Mouse (Mus musculus): ENCODE measurements around the gene Spin1.

Spin1 gene

DNA sequence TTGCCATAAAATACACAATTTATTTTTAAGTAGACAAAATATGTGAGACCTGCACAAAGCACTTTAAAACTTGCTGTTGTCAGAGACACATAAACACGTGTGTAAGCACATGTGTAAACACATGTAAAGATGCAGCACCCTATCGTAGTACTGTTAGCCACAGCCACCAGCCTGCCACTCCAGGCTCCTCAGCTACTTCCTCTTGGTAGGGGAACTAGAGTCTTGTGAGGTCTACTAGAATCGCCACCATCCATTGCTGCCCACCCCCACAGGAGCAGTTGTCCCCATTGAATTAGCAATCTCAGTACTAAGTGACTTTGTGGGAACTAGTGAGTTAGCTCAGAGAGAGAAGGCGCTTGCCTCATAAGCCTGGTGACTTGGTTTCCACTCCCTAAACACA, 35.6 kb downstream of the Spin1 start:
- DNase-seq (ENCODE audit: low read depth, low spot score), result no peak

DNA sequence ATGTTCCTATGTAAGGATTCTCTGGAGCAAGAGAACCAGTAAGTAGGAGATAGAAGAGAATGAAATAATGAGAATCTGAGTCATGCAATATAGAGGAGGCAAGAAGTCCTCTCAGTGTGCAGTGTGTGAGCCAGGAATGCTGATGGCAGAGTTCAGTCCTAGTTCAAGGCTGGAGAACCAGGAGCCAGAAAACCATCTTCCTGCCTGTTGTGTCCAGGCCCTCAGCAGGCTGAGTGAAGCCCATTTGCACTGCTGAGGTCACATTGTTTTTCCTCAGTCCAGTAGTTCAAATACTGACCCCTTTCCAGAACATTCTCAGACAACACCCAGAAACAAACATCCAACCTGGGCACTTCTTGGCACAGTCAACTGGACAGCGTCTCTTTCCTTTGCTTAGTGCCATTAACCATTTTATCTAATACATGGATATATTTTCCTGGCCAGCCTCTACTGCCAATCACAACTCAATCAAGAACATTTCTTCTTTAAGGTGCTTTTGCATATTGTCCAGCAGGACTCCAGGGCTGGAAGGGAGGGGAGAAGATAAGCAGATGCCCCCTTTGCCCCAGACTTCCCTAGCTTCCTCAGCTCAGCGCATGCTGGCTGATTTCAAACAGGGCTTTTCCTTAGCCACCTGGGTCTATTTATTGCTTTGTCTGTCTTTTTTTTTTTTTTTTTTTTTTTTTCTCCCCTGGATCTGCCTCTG, 36.5 kb downstream of the Spin1 start:
- DNase-seq (ENCODE audit: low read depth, low spot score), result no peak

DNA sequence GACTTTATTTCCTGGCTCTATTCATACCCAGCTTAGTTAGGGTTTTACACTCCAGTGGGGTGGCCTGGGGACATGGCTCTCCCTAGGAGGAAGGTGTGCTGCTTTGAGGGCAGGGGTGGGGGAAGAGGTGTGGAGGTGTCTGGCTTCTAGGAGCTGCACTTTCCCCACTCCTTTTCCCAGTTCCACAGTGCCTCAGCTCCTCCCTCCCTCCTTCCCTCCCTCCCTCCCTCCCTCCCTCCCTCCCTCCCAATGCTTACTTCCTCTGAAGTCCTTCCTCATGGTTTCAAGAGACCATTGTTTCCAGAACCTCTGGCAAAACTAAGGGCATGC, 37.0 kb downstream of the Spin1 start:
- DNase-seq (ENCODE audit: low read depth, low spot score), result no peak

DNA sequence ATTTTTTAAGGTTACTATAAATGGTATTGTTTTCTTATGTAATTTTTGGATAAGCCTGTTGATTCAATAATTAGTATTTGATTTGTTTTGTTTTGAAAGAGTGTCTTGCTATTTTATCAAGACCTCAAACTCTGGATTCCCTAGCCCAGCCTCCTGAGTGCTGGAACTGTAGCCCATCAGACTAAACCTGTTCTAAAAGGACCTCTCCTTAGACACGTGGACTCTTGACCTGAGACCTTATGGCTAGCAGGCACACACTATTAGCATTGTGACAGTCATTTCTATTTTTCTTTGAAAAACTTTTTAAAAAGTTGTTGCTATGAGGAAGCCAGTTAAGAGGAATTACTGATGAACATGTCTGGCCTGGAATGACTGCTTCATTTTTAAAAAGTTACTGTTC, 46.4 kb downstream of the Spin1 start:
- no peak for DNase-seq (ENCODE audit: low read depth, low spot score)

DNA sequence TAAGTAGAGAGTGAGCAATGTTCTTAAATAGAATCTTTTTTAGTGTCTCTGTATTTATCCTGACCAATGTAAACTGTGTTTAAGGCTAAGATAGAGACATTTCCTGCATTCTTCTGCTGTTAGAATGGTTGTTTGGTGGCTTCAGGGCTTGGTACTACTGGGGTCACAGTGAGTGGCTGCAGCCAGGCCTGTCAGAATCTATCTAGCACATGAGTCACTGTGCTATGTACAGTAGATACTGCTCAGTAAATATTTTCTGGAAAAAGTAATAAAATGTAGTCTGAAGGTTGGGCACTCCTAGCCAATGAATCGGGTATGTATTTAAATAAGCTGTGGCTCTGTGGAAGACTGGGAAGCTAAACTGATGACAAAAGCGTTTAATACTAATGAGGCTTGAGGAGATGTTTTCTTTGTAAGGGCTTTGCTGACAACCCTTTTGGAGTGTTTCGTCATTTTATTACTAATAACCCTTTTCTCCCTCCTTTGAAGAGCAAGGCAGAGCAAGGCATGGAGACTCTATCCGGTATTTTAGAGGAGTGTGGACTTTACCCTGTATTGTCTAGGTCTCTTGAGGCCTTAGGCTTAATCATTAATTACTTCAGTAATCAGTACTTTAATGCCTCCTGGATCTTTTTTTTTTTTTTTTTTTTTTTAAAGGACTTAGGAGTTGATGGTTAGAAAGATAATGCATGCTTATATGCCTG, 52.4 kb downstream of the Spin1 start:
- DNase-seq (ENCODE audit: low read depth, low spot score), result no peak

DNA sequence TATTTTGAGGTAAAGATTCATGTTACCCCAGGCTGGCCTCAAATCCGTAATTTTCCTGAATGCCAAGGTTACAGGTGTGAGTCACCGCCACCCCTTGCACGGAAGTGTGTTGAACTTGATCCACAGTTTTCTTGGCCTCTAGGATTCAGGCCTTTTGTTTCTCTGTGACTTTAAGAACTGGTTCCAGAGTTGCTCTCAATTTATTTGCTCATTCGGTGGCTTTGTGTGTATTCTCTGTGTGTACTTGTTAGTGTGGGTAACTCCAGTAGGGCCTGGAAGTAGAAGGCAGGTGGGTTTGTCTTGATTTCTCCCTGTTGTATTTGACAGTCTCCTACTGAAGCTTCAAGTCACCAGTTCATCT, 53.0 kb downstream of the Spin1 start:
- no peak for DNase-seq (ENCODE audit: low read depth, low spot score)

DNA sequence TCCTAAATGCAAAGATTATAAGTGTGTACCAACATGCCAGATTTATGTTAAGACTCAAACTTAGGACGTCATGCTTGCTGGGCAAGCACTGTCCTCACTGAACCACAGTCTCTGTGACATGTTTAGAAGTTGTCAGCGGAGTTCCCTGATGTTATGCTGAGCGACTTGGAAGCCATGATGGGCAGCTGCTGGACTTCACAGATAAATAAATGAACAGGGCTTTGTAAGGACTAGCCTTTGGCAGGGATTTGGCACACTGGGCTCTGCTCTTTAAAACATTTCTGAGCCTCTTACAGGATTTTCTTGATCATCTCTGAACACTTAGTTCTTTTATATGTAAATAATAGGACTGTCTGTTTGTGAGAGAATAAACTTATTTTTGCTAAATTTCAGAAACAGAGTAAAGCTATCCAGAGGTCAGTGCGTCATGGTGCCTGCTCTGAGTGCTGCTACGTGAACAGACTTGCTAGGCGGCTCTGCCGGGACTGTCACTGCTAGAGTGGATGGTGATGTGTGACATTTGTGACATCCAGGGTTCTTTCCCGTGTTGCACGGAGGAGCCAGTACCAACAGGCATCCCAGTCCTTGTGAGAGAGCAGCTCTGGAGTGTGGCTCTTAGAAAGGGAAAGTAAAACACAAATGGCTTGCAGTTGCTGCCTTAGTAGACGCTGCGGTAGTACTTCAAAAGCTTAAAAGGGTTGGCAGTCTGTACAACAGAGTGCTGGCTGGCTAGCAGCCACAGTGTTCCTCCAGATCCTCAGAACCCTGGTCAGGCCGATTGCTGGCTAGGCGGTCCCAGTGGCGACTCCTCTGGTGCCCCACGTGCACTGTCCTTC, 54.7 kb downstream of the Spin1 start:
- no peak for DNase-seq (ENCODE audit: low read depth, low spot score)

DNA sequence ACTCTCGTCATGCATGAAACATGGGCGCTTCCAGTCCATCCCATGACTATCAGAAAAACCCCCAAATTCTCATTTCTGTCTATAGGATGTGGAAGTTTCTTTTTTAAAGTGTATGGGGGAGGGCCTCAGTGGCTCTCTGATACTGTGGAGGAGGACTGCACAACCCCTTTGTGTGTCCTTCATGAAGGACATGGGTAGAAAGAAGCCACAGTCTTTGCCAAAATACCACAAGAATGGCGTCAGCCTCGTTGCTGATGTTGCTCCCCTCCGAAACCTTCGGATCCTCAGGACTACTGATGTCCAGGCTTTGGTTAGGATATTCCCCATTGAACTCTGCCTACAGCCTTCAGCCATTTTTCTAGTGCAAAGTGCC, 55.3 kb downstream of the Spin1 start:
- DNase-seq (ENCODE audit: low read depth, low spot score), result no peak

DNA sequence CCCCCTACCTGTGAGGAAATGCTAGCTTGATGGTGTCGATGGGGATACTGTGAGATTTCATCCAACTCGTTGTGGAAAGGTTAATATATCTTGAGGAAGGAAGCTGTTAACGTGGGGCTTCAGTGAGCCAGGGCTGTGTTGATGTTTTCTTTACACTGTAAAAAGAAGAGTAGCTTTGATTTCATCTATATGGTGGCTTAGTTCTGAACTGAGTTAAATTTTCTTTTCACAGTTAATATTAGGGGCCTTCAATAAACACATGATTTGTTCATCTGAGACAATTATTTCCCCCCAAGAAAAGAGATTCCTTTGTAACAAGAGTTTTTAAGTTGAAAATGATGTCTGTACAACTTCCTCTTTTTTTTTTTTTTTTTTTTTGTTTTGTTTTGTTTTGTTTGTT, 56.6 kb downstream of the Spin1 start:
- DNase-seq (ENCODE audit: low read depth, low spot score), result no peak

DNA sequence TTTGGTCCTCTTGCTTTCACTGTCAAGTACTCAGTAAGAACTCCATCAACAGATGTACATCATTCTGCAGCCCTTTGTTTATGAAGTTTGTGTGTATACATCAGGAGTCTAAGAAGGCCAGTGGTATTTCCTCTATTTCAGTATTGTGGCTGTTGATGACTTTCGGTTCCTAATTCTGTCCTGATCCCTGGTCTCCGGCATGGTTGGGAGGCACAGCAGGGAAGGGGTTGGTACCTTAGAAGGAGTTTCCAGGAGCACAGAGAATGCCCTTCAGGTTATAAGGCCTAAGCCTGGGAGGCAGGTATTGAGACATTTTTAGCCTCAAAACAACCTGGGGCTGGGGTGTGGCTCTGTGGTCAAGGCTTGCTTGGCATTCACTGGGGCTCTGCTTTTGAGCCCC, 61.0 kb downstream of the Spin1 start:
- no peak for DNase-seq (ENCODE audit: low read depth, low spot score)

DNA sequence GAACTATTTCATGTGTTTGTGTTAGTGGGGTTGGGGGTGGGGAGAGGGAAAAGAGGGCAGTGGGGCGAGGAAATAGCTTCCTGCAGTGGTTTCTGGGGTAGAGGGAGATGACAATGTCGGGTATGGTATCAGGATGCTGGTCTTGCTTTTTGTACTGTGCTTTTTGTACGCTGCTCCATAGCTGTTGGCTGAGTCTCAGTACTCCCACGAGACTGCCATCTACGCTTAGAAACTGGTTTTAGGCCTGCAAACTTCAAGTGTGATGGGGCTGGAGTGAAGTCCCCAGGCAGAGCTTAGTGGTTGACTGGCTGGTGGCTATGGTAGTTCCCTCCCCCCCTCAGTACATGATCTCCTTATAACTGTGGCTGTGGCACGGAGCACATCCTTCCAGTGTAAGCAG, 61.6 kb downstream of the Spin1 start:
- no peak for DNase-seq (ENCODE audit: low read depth, low spot score)

DNA sequence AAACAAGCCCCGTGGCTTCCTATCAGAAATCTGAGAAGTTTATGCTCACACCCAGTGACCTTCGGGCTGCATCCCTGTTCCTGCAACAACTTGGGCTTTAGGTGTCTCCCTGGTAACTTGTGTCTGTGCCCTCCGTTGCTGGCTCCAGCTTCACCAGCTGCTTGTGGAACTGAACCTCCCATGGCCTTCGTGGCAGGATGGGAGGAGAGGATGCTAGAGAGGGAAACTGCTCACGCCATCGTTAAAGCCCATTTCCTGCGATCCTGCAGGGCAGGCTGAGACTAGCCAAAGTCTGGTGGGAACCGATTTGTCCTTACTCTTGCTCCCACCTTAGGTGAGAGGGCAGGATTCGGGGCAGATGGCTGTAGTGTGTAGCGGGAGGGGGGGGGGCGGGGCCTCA, 66.0 kb downstream of the Spin1 start:
- no peak for DNase-seq (ENCODE audit: low read depth, low spot score)

DNA sequence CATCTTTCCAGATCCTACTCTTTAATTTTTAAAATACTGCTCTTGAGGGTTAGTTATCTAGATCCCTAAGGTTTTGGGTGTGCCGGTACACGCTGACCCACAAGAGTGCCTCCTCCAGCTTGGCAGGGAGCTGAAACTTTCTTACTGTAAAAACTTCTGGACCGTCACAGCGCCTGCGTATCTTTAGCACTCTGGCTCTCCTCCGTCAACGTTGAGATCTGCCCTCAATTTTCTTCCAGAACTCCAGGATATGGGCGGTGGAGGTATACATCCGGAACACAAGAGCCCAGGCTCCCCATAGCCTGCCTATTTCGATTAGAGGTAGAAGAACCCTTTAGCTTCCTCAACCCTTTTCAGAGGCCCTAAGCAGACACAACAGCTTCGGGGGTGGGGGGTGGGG, 69.5 kb downstream of the Spin1 start:
- no peak for DNase-seq (ENCODE audit: low read depth, low spot score)

DNA sequence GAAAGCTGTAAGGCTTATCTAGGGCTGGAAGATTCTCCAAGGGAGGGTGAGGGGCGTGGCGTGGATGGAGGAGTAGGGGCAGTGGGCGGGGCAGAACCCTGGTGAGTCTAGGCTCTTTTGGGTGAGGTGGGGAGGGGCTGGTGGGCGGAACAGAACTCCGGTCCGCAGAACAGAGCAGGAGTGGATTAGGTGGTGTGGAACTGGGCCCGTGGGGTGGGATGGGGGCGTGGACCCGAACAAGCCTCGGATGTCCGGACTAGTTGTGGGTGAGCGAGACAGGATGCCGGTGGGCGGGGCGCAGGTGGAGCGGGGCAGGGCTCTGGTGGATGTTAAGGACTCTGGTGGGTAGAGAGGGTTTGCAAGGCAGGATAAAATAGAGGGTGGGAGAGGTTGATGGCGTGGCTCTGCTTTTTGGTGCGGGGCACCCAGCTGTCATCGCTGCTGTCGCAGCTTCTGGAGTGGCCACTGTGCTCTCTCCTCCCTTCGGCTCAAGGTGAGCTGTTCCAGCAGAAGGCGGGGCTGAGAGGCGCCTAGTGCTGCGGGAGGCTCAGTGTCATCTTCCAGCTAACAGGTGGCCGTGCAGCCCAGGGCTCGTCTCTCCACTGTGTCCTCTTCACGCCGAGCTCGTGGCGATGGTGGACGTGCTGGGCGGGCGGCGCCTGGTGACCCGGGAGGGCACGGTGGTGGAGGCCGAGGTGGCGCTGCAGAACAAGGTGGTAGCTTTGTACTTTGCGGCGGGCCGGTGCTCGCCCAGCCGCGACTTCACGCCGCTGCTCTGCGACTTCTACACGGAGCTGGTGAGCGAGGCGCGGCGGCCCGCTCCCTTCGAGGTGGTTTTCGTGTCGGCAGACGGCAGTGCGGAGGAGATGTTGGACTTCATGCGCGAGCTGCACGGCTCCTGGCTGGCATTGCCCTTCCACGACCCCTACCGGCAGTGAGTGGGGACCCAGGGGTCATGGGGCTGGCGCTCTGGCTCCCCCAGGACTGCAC, 70.3 kb downstream of the Spin1 start, which contains the start of gene Nxnl2:
Nxnl2 (plus strand) TSS at position 332 of the 990 bp plus-strand sequence.
- no peak for DNase-seq (ENCODE audit: low read depth, low spot score)

DNA sequence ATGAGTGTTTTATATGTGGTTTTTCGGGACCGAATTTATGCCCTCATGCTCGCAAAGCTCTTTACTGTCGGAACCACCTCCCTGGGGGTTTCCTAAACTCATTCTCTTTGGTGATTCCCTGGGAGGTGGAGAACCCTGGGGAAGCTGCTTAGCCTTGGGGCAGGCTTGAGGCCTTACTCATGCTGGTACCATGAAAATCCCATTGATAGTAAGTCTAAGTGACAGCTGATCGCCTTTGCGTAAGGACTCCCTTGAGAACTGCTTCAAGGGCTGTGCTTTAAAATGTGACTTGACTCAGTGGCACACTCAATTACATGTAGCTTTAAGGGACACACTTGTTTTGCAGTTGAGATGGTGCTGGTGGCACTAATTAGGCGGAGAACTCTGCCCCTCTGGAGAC, 71.9 kb downstream of the Spin1 start:
- no peak for DNase-seq (ENCODE audit: low read depth, low spot score)

DNA sequence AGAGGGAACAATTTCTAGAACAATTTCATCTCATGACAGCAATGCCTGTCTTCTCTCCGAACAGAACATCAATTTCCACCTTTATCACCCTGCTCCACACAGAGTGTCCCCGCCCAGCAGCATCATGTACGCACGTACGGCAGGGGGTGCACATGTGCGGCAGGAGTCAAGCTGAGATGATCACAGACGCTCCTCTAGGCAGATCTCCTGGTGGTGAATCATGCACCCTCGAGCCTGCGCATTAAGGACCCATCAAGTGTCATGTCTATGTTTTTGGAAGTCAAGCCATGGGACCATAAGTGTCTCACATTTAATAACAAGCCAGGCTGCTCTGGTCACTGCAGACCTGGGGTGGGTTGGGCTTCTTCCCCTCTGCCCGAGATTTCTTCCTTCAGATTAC, 78.3 kb downstream of the Spin1 start:
- DNase-seq (ENCODE audit: low read depth, low spot score), result no peak

DNA sequence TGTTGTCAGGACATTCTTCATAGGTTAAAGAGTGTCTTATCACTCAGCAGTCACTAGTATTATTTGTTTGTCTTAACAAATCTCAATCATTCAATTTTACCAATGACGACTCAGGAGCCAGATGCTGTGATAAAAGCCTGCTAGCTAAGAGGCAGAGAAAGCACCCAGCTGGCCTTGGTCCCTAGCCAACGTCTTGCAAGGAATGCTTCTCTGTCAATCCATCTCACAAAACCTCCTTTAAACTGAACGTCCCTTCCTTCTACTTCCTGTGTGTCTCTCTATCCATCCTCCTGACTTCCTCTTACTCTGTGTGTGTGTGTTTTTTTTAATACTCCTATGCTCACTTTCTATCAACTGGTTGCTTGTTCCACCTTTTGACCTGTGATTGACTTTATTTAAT, 78.7 kb downstream of the Spin1 start:
- no peak for DNase-seq (ENCODE audit: low read depth, low spot score)

DNA sequence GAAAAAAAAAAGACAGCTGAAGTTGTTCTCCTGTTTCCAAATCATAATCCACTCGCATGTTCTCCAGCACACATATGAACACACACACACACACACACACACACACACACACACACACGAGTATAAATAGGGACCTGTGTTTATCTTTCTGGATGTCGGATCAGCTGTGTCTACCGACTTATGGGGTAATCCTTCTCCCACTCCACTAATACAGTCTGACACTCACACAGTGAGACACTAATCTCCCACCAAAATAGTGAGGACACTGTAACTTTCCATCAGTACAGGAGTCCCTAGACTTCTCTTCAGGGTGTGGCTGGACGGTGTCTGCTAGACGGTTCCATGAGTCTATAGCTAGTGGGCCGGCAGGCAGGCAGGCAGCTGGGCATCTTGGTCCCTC, 81.6 kb downstream of the Spin1 start:
- no peak for DNase-seq (ENCODE audit: low read depth, low spot score)

DNA sequence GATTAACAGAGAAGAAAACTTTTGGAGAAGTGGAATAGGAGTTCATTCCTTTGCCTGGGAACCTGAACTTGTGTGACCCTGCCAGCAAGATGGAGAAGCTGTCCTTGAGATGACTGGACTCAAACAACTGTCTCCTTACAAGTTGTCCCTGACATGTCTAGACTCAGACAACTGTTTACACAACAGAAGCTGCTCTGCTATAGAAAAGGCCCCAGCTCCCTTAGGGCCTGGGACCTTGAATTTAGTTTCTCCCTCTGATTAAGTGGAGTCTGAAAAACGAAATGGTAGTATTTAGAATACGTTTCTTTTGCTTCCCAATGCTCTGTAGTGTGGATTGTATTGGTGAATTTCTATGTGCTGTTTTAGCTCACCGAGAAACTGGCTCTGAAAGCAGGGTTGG, 84.2 kb downstream of the Spin1 start:
- DNase-seq (ENCODE audit: low read depth, low spot score), result no peak

DNA sequence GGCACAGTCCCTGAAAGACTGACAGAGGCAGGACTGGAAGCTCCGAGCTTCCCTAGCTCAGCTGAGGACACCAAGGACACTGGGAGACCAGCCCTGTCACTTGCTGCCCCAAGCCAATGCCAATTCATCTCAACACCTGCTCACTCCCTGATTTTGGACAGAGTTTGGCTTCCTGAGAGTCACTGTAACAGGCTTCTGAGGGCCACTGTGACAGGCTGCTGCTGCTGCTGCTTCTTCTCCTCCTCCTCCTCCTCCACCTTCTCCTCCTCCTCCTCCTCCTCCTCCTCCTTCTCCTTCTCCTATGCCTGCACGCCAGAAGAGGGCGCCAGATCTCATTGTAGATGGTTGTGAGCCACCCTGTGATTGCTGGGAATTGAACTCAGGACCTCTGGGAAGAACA, 89.7 kb downstream of the Spin1 start:
- no peak for DNase-seq (ENCODE audit: low read depth, low spot score)

DNA sequence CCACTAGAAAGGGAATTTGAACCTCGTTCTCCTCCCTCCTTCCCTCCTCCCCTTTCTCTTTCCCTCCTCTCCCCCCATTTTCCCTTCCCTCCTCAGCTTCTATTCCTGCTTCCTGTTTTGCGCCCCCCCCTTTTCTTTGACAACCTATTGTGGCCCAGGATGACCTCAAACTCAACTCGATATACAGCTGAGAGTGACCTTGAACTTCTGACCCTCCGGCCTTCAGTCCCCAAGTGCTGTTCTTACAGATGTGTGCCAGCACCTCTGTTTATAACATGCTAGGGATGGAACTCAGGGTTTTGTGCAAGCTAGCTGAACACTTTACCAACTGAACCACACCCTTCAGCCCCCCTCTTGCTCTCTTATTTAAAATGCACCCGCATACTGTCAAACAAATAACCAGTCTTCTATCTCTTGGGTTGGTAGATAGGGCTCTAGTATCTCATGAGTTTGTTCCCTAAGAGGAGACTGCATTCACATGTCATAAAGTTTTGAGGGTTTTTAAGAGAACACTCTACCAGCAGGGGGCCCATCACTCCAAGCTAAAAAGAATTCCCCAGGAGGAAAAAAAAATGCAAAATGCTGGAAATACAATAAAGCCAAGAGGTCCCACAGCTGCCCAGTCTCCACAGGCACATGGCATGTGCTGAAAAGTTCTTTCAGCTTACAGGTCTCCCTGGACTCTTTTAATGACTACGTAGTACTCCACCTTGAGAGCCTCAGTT, 90.9 kb downstream of the Spin1 start:
- DNase-seq (ENCODE audit: low read depth, low spot score), result no peak
